Mouse (Mus musculus) CH12.LX (cell line): ENCODE data around the gene Pde4dip.

Source experiments
- CTCF ChIP-seq, 2 experiments: IDR thresholded peaks in 1 of 2; conservative IDR thresholded peaks in 1 of 2; 2 replicates each; pipeline ENCODE4 v1.5.1; 2011 to 2012; ENCODE audit warnings: low read depth in 2 of 2, low read length in 2 of 2, improper control_type of control experiment in 1 of 2, inconsistent platforms in 1 of 2, mild to moderate bottlenecking in 1 of 2, moderate library complexity in 1 of 2
- MAFK ChIP-seq: IDR thresholded peaks from 2 replicates; pipeline ENCODE4 v1.6.1; 2011; ENCODE audit warnings: low read length, improper control_type of control experiment; ENCODE audit not compliant: insufficient replicate concordance
- MXI1 ChIP-seq: IDR thresholded peaks from 2 replicates; pipeline ENCODE4 v1.6.1; 2011; ENCODE audit warnings: mild to moderate bottlenecking, low read depth, low read length, improper control_type of control experiment
- POLR2A ChIP-seq: IDR thresholded peaks from 2 replicates; pipeline ENCODE4 v1.6.1; 2011; ENCODE audit warnings: low read depth, mild to moderate bottlenecking, improper control_type of control experiment, low read length
- POLR2AphosphoS2 ChIP-seq: IDR thresholded peaks from 2 replicates; pipeline ENCODE4 v1.6.1; 2011; ENCODE audit warnings: low read depth, low read length, improper control_type of control experiment
- SIN3A ChIP-seq: IDR thresholded peaks from 2 replicates; pipeline ENCODE4 v1.6.1; 2012; ENCODE audit warnings: low read length, improper control_type of control experiment, inconsistent platforms
- UBTF ChIP-seq: IDR thresholded peaks from 2 replicates; pipeline ENCODE4 v1.6.1; 2012; ENCODE audit warnings: low read depth, mild to moderate bottlenecking, inconsistent platforms, low read length, improper control_type of control experiment, moderate library complexity
- USF1 ChIP-seq: IDR thresholded peaks from 2 replicates; pipeline ENCODE4 v1.6.1; 2014; ENCODE audit warnings: low read depth, mild to moderate bottlenecking, inconsistent platforms, low read length, improper control_type of control experiment
- ZC3H11A ChIP-seq: IDR thresholded peaks from 2 replicates; pipeline ENCODE4 v1.6.1; 2012; ENCODE audit warnings: low read depth, mild to moderate bottlenecking, inconsistent platforms, low read length, improper control_type of control experiment

DNA sequence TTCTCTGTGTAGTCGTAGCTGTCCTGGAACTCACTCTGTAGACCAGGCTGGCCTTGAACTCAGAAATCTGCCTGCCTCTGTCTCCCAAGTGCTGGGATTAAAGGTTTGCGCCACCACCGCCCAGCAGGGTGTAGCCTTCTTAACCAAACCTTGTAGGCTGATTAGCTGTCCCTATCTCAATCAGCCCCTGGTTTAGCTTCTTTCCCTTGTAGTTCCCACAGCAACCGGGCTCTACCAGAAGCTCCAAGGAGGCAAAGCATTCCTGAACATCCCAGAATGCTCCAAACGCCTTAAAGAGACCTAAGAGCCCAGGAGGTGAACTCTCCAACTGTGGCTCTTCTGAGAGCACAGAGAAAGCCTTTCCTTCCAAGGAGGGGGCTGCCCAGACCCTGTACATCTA lies 19.8 kb downstream of the Pde4dip start:
- TF ChIP-seq POLR2A (no peak), POLR2AphosphoS2 (no peak), CTCF (conservative IDR thresholded peaks at IDR 0.05 in 1 of 2, IDR thresholded peaks at IDR 0.05 in 1 of 2; ENCODE audit: low read depth in 2 of 2, low read length in 2 of 2) (no peak), SIN3A (no peak), ZC3H11A (no peak), MAFK (no peak), MXI1 (no peak), USF1 (no peak), UBTF (no peak)
